Mouse (Mus musculus): ENCODE results near the gene Fgfr2.

DNA sequence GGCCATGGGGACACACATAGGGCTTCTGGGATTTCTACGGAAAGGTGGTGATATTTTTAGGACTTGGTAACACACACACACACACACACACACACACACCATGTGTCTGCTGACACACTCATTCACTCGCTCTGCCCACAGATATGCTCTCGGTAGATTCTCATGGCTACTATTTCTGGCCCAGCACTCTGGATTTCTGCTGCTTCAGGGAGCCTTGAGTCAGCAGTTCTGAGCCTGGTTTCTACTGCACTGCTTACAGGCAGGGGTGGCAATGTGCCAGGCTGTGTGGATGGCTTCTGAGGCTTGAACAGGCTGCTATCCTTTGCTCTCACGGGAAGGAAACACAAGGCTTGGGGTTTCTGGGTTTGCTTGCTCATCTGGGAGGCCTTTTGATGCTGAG lies 2441.4 kb downstream of the Fgfr2 start:
- TF ChIP-seq POLR2A (IDR thresholded peaks at IDR 0.05; ENCODE audit: low read depth, low read length) (no peak), CTCF (IDR thresholded peaks at IDR 0.05; ENCODE audit: extremely low read depth, insufficient read length, insufficient replicate concordance, low read depth, low read length) (no peak)

Measured in small intestine, adult 2 months (tissue).